Mouse (Mus musculus): ENCODE data around the gene Lgals4. TPM values are rescaled to one million over a fixed set of nuclear protein-coding genes. Genes with fewer than 3 reads are reported as not detected.

Gene Lgals4
- 18.2 and 18.7 TPM in 2 replicates for polyA plus RNA-seq (2015; fragmentation: Nextera tagmentation; extraction: Ambion mirVana)

GRCm38 (mm10) chr7:28833723-28834347 lies at the start of gene Lgals4:
Gene Lgals4, plus strand, starts transcription at chr7:28833854.

GRCm38 (mm10) chr7:28788307-28789195 lies 45.1 kb upstream of the Lgals4 start, which contains the start of gene Rinl:
Gene Rinl, plus strand, starts transcription at chr7:28788969.

GRCm38 (mm10) chr7:28808221-28808941 lies 25.3 kb upstream of the Lgals4 start, which contains the start of gene Hnrnpl:
Gene Hnrnpl, plus strand, starts transcription at chr7:28808541.

GRCm38 (mm10) chr7:28824941-28825685 lies 8.5 kb upstream of the Lgals4 start, which contains the start of gene Ech1:
Gene Ech1, plus strand, starts transcription at chr7:28825217.

GRCm38 (mm10) chr7:28863540-28863939 lies 29.9 kb downstream of the Lgals4 start, which contains the start of gene Lgals7:
Gene Lgals7, plus strand, starts transcription at chr7:28863853.

GRCm38 (mm10) chr7:28881199-28881598 lies 47.5 kb downstream of the Lgals4 start, which contains the start of gene Capn12:
Gene Capn12, plus strand, starts transcription at chr7:28881422.

Other genes starting within 250 kb of the Lgals4 start
- 17.9 and 20.9 TPM in 2 replicates for gene Samd4b, start 235.7 kb upstream of the Lgals4 start, polyA plus RNA-seq (2015; fragmentation: Nextera tagmentation; extraction: Ambion mirVana)
- gene Pak4, start 235.7 kb upstream of the Lgals4 start, polyA plus RNA-seq (2015; fragmentation: Nextera tagmentation; extraction: Ambion mirVana) = 12.7 and 20.0 TPM in 2 replicates
- 0.17 TPM in 1 of 2 replicates, not detected in the other for gene Acp7, start 202.5 kb upstream of the Lgals4 start, polyA plus RNA-seq (2015; fragmentation: Nextera tagmentation; extraction: Ambion mirVana)
- gene Fbxo27, start 141.0 kb upstream of the Lgals4 start, polyA plus RNA-seq (2015; fragmentation: Nextera tagmentation; extraction: Ambion mirVana) = 3.2 and 5.1 TPM in 2 replicates
- 6.4 and 12.2 TPM in 2 replicates for gene Fbxo17, start 117.0 kb upstream of the Lgals4 start, polyA plus RNA-seq (2015; fragmentation: Nextera tagmentation; extraction: Ambion mirVana)
- gene Mrps12, start 92.0 kb upstream of the Lgals4 start, polyA plus RNA-seq (2015; fragmentation: Nextera tagmentation; extraction: Ambion mirVana) = 130 and 197 TPM in 2 replicates
- gene Sars2, start 91.9 kb upstream of the Lgals4 start, polyA plus RNA-seq (2015; fragmentation: Nextera tagmentation; extraction: Ambion mirVana) = 7.9 and 19.9 TPM in 2 replicates
- not detected in 2 replicates for gene Ccer2, start 77.7 kb upstream of the Lgals4 start, polyA plus RNA-seq (2015; fragmentation: Nextera tagmentation; extraction: Ambion mirVana)
- 46.5 and 52.2 TPM in 2 replicates for gene Sirt2, start 67.1 kb upstream of the Lgals4 start, polyA plus RNA-seq (2015; fragmentation: Nextera tagmentation; extraction: Ambion mirVana)
- 30.7 and 43.9 TPM in 2 replicates for gene Nfkbib, start 66.3 kb upstream of the Lgals4 start, polyA plus RNA-seq (2015; fragmentation: Nextera tagmentation; extraction: Ambion mirVana)
- gene Rinl, start 44.9 kb upstream of the Lgals4 start, polyA plus RNA-seq (2015; fragmentation: Nextera tagmentation; extraction: Ambion mirVana) = 3.0 and 5.3 TPM in 2 replicates
- 156 and 183 TPM in 2 replicates for gene Hnrnpl, start 25.3 kb upstream of the Lgals4 start, polyA plus RNA-seq (2015; fragmentation: Nextera tagmentation; extraction: Ambion mirVana)
- 541 and 544 TPM in 2 replicates for gene Ech1, start 8.6 kb upstream of the Lgals4 start, polyA plus RNA-seq (2015; fragmentation: Nextera tagmentation; extraction: Ambion mirVana)
- gene Lgals7, start 30.0 kb downstream of the Lgals4 start, polyA plus RNA-seq (2015; fragmentation: Nextera tagmentation; extraction: Ambion mirVana) = 9.4 and 14.7 TPM in 2 replicates
- 0.46 TPM in 1 of 2 replicates, not detected in the other for gene Capn12, start 47.6 kb downstream of the Lgals4 start, polyA plus RNA-seq (2015; fragmentation: Nextera tagmentation; extraction: Ambion mirVana)
- gene Actn4, start 128.5 kb downstream of the Lgals4 start, polyA plus RNA-seq (2015; fragmentation: Nextera tagmentation; extraction: Ambion mirVana) = 121 and 144 TPM in 2 replicates
- 348 and 365 TPM in 2 replicates for gene Eif3k, start 148.0 kb downstream of the Lgals4 start, polyA plus RNA-seq (2015; fragmentation: Nextera tagmentation; extraction: Ambion mirVana)
- gene Map4k1, start 148.2 kb downstream of the Lgals4 start, polyA plus RNA-seq (2015; fragmentation: Nextera tagmentation; extraction: Ambion mirVana) = 2.1 and 8.1 TPM in 2 replicates

All from adrenal gland, postnatal 0 days (tissue).